Mouse (Mus musculus) layer of hippocampus, postnatal 14 days (tissue): Measurements from ENCODE around the gene Btbd35f20. TPM values are rescaled to one million over a fixed set of nuclear protein-coding genes. Genes with fewer than 3 reads are reported as not detected.
"Not testable (repeated sequence)": the region's sequence is repeated elsewhere in the genome, so short reads cannot be mapped to it uniquely, and the experiment has no call there.

Experiments
- DNase-seq, 2 experiments: peaks; one replicate each; pipeline ENCODE4 v3.0.0; 2021 to 2022; ENCODE audit warnings: low spot score in 2 of 2, mixed read lengths in 1 of 2
- long read RNA-seq, 2 experiments: library from polyadenylated mRNA; stranded (forward); transcript quantifications; one replicate each; pipeline ENCODE4 v2.0.0; 2021
- total RNA-seq, 2 experiments: library from RNA; stranded (reverse); gene quantifications; 2 replicates each; pipeline ENCODE4 v1.2.3; 2021

Gene Btbd35f20
- total RNA-seq: not detected
- long read RNA-seq, experiment 1: 0 reads
- long read RNA-seq, experiment 2: 0 reads

DNA sequence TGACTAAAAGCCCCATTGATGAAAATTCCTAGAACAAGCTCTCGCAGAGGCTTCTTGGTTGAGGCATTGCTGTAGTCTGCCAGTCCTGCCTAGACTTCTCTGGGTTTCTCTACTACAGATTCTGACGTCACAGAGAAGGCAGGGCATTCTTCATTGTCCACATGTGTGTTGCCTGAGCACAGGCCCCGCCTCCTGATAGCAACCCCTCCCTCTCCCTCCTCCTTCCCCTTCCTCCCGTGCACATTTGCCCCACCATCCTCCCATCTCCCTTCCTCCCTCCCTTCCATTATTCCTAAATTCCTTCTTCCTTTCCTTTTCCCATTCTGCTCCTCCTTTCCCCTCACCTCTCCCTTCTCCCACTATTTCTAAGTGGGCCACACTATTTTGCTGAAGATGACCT is at the start of gene Btbd35f20:
TSS of gene Btbd35f20 (minus strand) at position 101 of the 400 bp plus-strand sequence.
- DNase-seq: not testable (repeated sequence)

Other genes starting within 250 kb of the Btbd35f20 start
- not detected for gene Btbd35f28, start 94.7 kb downstream of the Btbd35f20 start, total RNA-seq
- gene Btbd35f17, start 79.4 kb upstream of the Btbd35f20 start, total RNA-seq: not detected